Mouse (Mus musculus): ENCODE results near the gene Dnajb9. TPM values are rescaled to one million over a fixed set of nuclear protein-coding genes. Genes with fewer than 3 reads are reported as not detected.

The Dnajb9 gene
- total RNA-seq, 2 experiments from 2014 or later: 41.7 to 44.7 TPM

Small RNAs within 50 kb of the gene (microRNA-seq; reads per million reads assigned to microRNA genes)
- 0 reads per million in 2 experiments for gene Mir5627

Other genes with a start within 250 kb of the Dnajb9 start
- 100 to 1,000 TPM; 132 to 140 TPM for gene Pnpla8, start 11.0 kb upstream of the Dnajb9 start, total RNA-seq (2021)
- gene Nrcam, start 118.6 kb upstream of the Dnajb9 start, total RNA-seq (2021): 100 to 1,000 TPM; 524 to 562 TPM